Mouse (Mus musculus) neural tube, embryonic 12.5 days (tissue): ENCODE results near the gene Krt27. TPM values are rescaled to one million over a fixed set of nuclear protein-coding genes. Genes with fewer than 3 reads are reported as not detected.

Source experiments
- ATAC-seq: fragments of 200-750 bp; cut with Nextera tagmentation; 2 replicates; pipeline ENCODE4 v1.8.0; 2017; ENCODE audit warnings: low read depth, mild to moderate bottlenecking, moderate TSS enrichment, moderate library complexity; ENCODE audit not compliant: low FRiP score
- H3K27ac ChIP-seq: fragments of 300-500 bp; sonication (generic); 2 replicates; pipeline ENCODE4 v1.5.1; 2016
- H3K27me3 ChIP-seq: fragments of 300-500 bp; sonication (generic); replicated peaks from 2 replicates; pipeline ENCODE4 v1.6.1; 2016; ENCODE audit warnings: mild to moderate bottlenecking
- H3K36me3 ChIP-seq: fragments of 300-500 bp; sonication (generic); 2 replicates; pipeline ENCODE4 v1.6.1; 2016; ENCODE audit warnings: mild to moderate bottlenecking
- H3K4me1 ChIP-seq: fragments of 300-500 bp; sonication (generic); 2 replicates; pipeline ENCODE4 v1.6.1; 2016
- H3K4me2 ChIP-seq: fragments of 300-500 bp; sonication (generic); replicated peaks from 2 replicates; pipeline ENCODE4 v1.6.1; 2016; ENCODE audit warnings: mild to moderate bottlenecking
- H3K4me3 ChIP-seq: fragments of 300-500 bp; sonication (generic); 2 replicates; pipeline ENCODE4 v1.5.1; 2016
- H3K9ac ChIP-seq: fragments of 300-500 bp; sonication (generic); 2 replicates; pipeline ENCODE4 v1.6.1; 2016; ENCODE audit warnings: mild to moderate bottlenecking
- H3K9me3 ChIP-seq: fragments of 300-500 bp; sonication (generic); 2 replicates; pipeline ENCODE4 v1.6.1; 2016; ENCODE audit warnings: mild to moderate bottlenecking
- WGBS: fragments of 180-500 bp; shearing (Covaris S2); methylation state at CpG from one replicate; pipeline ENCODE4 v1.1.7; 2016; 5-methylcytosine and 5-hydroxymethylcytosine counted together
- polyA plus RNA-seq: library from polyadenylated mRNA; unstranded; fragments of >200 nt; fragmentation: Nextera tagmentation; extraction: Ambion mirVana; gene quantifications from 2 replicates; pipeline ENCODE4 v1.2.1, GENCODE M21; 2016

Krt27 gene
- polyA plus RNA-seq, 1 experiment from 2014 or later, result not detected

GRCm38 (mm10) chr11:99379568-99379967 is 28.7 kb upstream of the Krt27 start:
- WGBS, result 17% methylated on average over 5 of the region's 5 CpGs
- Histone ChIP-seq H3K4me2 (no peak overlapping the region), H3K27me3 (peaks cover 9% of the 10 kb centered on the region), H3K9me3 (no peaks in the 10 kb centered on the region), H3K4me1 (no peaks in the 10 kb centered on the region), H3K9ac (no peak overlapping the region), H3K36me3 (no peaks in the 10 kb centered on the region), H3K27ac (no peak overlapping the region), H3K4me3 (no peak overlapping the region)
- no peak for ATAC-seq

- H3K4me3 ChIP-seq, result no peak within 1 kb of the TSS
- no peaks in the 10 kb centered on the region for H3K4me1 ChIP-seq
- no peaks in the 10 kb centered on the region for H3K36me3 ChIP-seq
- no peaks in the 10 kb centered on the region for H3K9me3 ChIP-seq
- no peak within 1 kb of the TSS for H3K4me2 ChIP-seq
- no peak within 1 kb of the TSS for H3K9ac ChIP-seq
- 88% methylated on average over 13 of the region's 13 CpGs for WGBS
- no peak within 1 kb of the TSS for H3K27ac ChIP-seq
- no peaks in the 10 kb centered on the region for H3K27me3 ChIP-seq
- ATAC-seq, result no peak
Observed at GRCm38 (mm10) chr11:99374803-99375202, 23.9 kb upstream of the Krt27 start, which contains the start of gene Krt28. TSS of gene Krt28 (minus strand) at chr11:99374903.

GRCm38 (mm10) chr11:99369853-99370451 is 19.0 kb upstream of the Krt27 start:
- no peak for ATAC-seq
- H3K4me1 ChIP-seq, result no peaks in the 10 kb centered on the region
- no peak overlapping the region for H3K4me3 ChIP-seq
- no peaks in the 10 kb centered on the region for H3K36me3 ChIP-seq
- WGBS, result 89% methylated on average over 8 of the region's 8 CpGs
- no peaks in the 10 kb centered on the region for H3K27me3 ChIP-seq
- no peak overlapping the region for H3K27ac ChIP-seq
- no peak overlapping the region for H3K9ac ChIP-seq
- H3K4me2 ChIP-seq, result no peak overlapping the region
- no peaks in the 10 kb centered on the region for H3K9me3 ChIP-seq

GRCm38 (mm10) chr11:99369229-99369628 is 18.3 kb upstream of the Krt27 start:
- ATAC-seq, result no peak
- H3K27ac ChIP-seq, result no peak overlapping the region
- no peaks in the 10 kb centered on the region for H3K27me3 ChIP-seq
- H3K9me3 ChIP-seq, result no peaks in the 10 kb centered on the region
- H3K4me3 ChIP-seq, result no peak overlapping the region
- no peak overlapping the region for H3K4me2 ChIP-seq
- no peak overlapping the region for H3K9ac ChIP-seq
- H3K36me3 ChIP-seq, result no peaks in the 10 kb centered on the region
- no peaks in the 10 kb centered on the region for H3K4me1 ChIP-seq
- WGBS, result 11% methylated on average over 3 of the region's 3 CpGs

GRCm38 (mm10) chr11:99366791-99367190 is 15.9 kb upstream of the Krt27 start:
- Histone ChIP-seq H3K27ac (no peak overlapping the region), H3K9ac (no peak overlapping the region), H3K4me3 (no peak overlapping the region), H3K36me3 (no peaks in the 10 kb centered on the region), H3K4me1 (no peaks in the 10 kb centered on the region), H3K9me3 (no peaks in the 10 kb centered on the region), H3K4me2 (no peak overlapping the region), H3K27me3 (no peaks in the 10 kb centered on the region)
- no peak for ATAC-seq
- WGBS, result 50% methylated on average over 10 of the region's 10 CpGs

GRCm38 (mm10) chr11:99364412-99364811 is 13.5 kb upstream of the Krt27 start:
- Histone ChIP-seq H3K4me2 (no peak overlapping the region), H3K27me3 (no peaks in the 10 kb centered on the region), H3K36me3 (no peaks in the 10 kb centered on the region), H3K9me3 (no peaks in the 10 kb centered on the region), H3K27ac (no peak overlapping the region), H3K4me1 (no peaks in the 10 kb centered on the region), H3K9ac (no peak overlapping the region), H3K4me3 (no peak overlapping the region)
- 28% methylated on average over 9 of the region's 9 CpGs for WGBS
- ATAC-seq, result no peak

GRCm38 (mm10) chr11:99361423-99361822 is 10.5 kb upstream of the Krt27 start:
- no peaks in the 10 kb centered on the region for H3K36me3 ChIP-seq
- no peak overlapping the region for H3K4me2 ChIP-seq
- no peak overlapping the region for H3K4me3 ChIP-seq
- no peaks in the 10 kb centered on the region for H3K4me1 ChIP-seq
- H3K9me3 ChIP-seq, result no peaks in the 10 kb centered on the region
- no peaks in the 10 kb centered on the region for H3K27me3 ChIP-seq
- 82% methylated on average over 8 of the region's 8 CpGs for WGBS
- no peak overlapping the region for H3K27ac ChIP-seq
- H3K9ac ChIP-seq, result no peak overlapping the region
- no peak for ATAC-seq

- Histone ChIP-seq H3K27ac (no peak overlapping the region), H3K9me3 (no peaks in the 10 kb centered on the region), H3K4me3 (no peak overlapping the region), H3K4me1 (0 out of 2 replicates have a peak, but pooled peaks cover 6% of the 10 kb centered on the region), H3K36me3 (no peaks in the 10 kb centered on the region), H3K27me3 (no peaks in the 10 kb centered on the region), H3K9ac (no peak overlapping the region), H3K4me2 (no peak overlapping the region)
- ATAC-seq, result no peak
- WGBS, result 39% methylated on average over 11 of the region's 11 CpGs
Observed at GRCm38 (mm10) chr11:99339299-99339847, 11.5 kb downstream of the Krt27 start.

GRCm38 (mm10) chr11:99337866-99338265 is 13.0 kb downstream of the Krt27 start, which contains the start of gene Krt26:
TSS of gene Krt26 (minus strand) at chr11:99337966.
- no peaks in the 10 kb centered on the region for H3K9me3 ChIP-seq
- no peak within 1 kb of the TSS for H3K4me2 ChIP-seq
- 0 out of 2 replicates have a peak, but pooled peaks cover 6% of the 10 kb centered on the region for H3K4me1 ChIP-seq
- ATAC-seq, result no peak
- no peaks in the 10 kb centered on the region for H3K36me3 ChIP-seq
- no peak within 1 kb of the TSS for H3K27ac ChIP-seq
- no peak within 1 kb of the TSS for H3K4me3 ChIP-seq
- no peaks in the 10 kb centered on the region for H3K27me3 ChIP-seq
- 89% methylated on average over 11 of the region's 11 CpGs for WGBS
- no peak within 1 kb of the TSS for H3K9ac ChIP-seq

GRCm38 (mm10) chr11:99333426-99333825 is 17.5 kb downstream of the Krt27 start:
- no peak for ATAC-seq
- no peaks in the 10 kb centered on the region for H3K36me3 ChIP-seq
- WGBS, result 68% methylated on average over 13 of the region's 13 CpGs
- H3K27ac ChIP-seq, result no peak overlapping the region
- no peak overlapping the region for H3K4me2 ChIP-seq
- H3K4me3 ChIP-seq, result no peak overlapping the region
- H3K4me1 ChIP-seq, result no peaks in the 10 kb centered on the region
- H3K9ac ChIP-seq, result no peak overlapping the region
- H3K27me3 ChIP-seq, result no peaks in the 10 kb centered on the region
- no peaks in the 10 kb centered on the region for H3K9me3 ChIP-seq

GRCm38 (mm10) chr11:99329655-99330054 is 21.2 kb downstream of the Krt27 start:
- Histone ChIP-seq H3K27me3 (no peaks in the 10 kb centered on the region), H3K4me3 (no peak overlapping the region), H3K27ac (no peak overlapping the region), H3K4me1 (0 out of 2 replicates have a peak, but pooled peaks cover 5% of the 10 kb centered on the region), H3K4me2 (no peak overlapping the region), H3K9me3 (no peaks in the 10 kb centered on the region), H3K9ac (no peak overlapping the region), H3K36me3 (no peaks in the 10 kb centered on the region)
- WGBS, result 76% methylated on average over 2 of the region's 2 CpGs
- ATAC-seq, result no peak

GRCm38 (mm10) chr11:99322851-99323250 is 28.1 kb downstream of the Krt27 start, which contains the start of gene Krt25:
TSS of gene Krt25 (minus strand) at chr11:99322951.
- H3K4me2 ChIP-seq, result no peak within 1 kb of the TSS
- 93% methylated on average over 11 of the region's 11 CpGs for WGBS
- H3K9ac ChIP-seq, result no peak within 1 kb of the TSS
- H3K9me3 ChIP-seq, result no peaks in the 10 kb centered on the region
- no peak within 1 kb of the TSS for H3K4me3 ChIP-seq
- H3K4me1 ChIP-seq, result 0 out of 2 replicates have a peak, but pooled peaks cover 4% of the 10 kb centered on the region
- H3K27ac ChIP-seq, result no peak within 1 kb of the TSS
- no peaks in the 10 kb centered on the region for H3K36me3 ChIP-seq
- H3K27me3 ChIP-seq, result no peaks in the 10 kb centered on the region
- ATAC-seq, result no peak

GRCm38 (mm10) chr11:99321094-99321493 is 29.8 kb downstream of the Krt27 start:
- no peaks in the 10 kb centered on the region for H3K27me3 ChIP-seq
- no peak overlapping the region for H3K4me2 ChIP-seq
- H3K36me3 ChIP-seq, result no peaks in the 10 kb centered on the region
- H3K4me3 ChIP-seq, result no peak overlapping the region
- WGBS, result 92% methylated on average over 14 of the region's 14 CpGs
- no peak overlapping the region for H3K9ac ChIP-seq
- H3K9me3 ChIP-seq, result no peaks in the 10 kb centered on the region
- no peak for ATAC-seq
- no peaks in the 10 kb centered on the region for H3K4me1 ChIP-seq
- no peak overlapping the region for H3K27ac ChIP-seq
